7 mouse cellular contexts compared by ENCODE assay signal in the genomic region with DNA sequence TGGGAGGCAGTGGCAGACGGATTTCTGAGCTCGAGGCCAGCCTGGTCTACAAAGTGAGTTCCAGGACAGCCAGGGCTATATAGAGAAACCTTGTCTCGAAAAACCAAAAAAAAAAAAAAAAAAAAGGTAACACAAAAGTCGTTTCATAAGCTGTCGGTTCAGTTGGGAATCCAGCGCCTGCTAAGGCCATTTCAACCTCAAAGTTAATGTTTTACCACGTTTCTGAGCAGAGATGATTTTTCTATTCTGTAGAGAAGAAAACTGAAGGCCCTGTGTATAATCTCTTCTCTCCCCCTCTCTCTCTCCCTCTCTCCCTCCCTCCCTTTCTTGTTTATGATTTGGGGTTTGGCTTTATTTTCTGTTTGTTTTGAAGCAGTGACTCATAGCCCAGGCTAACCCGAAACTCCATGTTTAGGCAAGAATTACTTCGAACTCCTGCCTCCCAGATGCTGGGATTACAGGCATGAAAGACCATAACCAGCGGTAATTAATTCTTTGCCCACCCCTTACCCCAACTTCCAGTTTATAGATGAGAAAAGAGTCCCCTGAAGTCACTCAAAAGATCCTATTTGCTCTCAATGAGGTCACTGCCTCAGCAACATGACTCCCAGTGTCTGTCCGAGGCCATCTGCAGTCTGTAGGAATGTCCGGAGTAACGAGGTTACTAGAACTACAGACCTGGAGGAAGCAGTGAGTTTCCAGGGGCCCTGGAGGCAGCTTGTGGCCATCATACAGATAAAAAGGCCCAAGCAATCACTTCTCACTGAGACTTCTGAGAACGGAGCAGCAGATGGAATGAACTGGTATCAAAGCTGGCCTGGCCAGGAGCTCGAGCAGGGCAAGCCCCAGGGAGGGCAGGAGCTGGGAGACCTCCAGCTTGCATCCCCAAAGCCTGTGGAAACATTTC. TPM values are rescaled to one million over a fixed set of nuclear protein-coding genes. Genes with fewer than 3 reads are reported as not detected.
DNase-seq lines count a peak whose midpoint lies in the region; ATAC-seq and TF ChIP-seq lines count a peak whose summit lies in the region.

No protein-coding gene starts in this region.

- DNase-seq in lung, embryonic 14.5 days: no peak
- no peak for DNase-seq in lung, postnatal 25 days (ENCODE audit: low spot score)
- no peak for DNase-seq in kidney, postnatal 0 days (ENCODE audit: low spot score)
- no peak for DNase-seq in urinary bladder, postnatal 36 days (ENCODE audit: low spot score in 2 of 2)
- DNase-seq in spleen, adult 18-20 months: no peak

- 28% methylated on average over 15 of the region's 15 CpGs for WGBS in lung, embryonic 14.5 days
- WGBS in kidney, postnatal 0 days: 31% methylated on average over 15 of the region's 15 CpGs
- 24% methylated on average over 15 of the region's 15 CpGs for WGBS in small intestine, adult 2 months

- H3K4me2 ChIP-seq in lung, embryonic 14.5 days: peak overlapping the region; percentile 96
- peak overlapping the region; percentile 42 for H3K4me2 ChIP-seq in kidney, postnatal 0 days (ENCODE audit: low read length)

- TF ChIP-seq CTCF in lung, embryonic 14.5 days (IDR thresholded peaks at IDR 0.05; ENCODE audit: low read depth): no peak
- no peak for TF ChIP-seq CTCF in embryonic fibroblast, embryonic 13.5 days (IDR thresholded peaks at IDR 0.05; ENCODE audit: borderline replicate concordance, insufficient read depth, low read length)
- TF ChIP-seq CTCF in kidney, postnatal 0 days (IDR thresholded peaks at IDR 0.05; ENCODE audit: low read depth): no peak
- no peak for TF ChIP-seq CTCF in small intestine, adult 2 months (IDR thresholded peaks at IDR 0.05; ENCODE audit: extremely low read depth, insufficient read length, insufficient replicate concordance, low read depth, low read length)

- peaks cover 7% of the 10 kb centered on the region; the same call in 1 of the 2 replicates for H3K4me1 ChIP-seq in lung, embryonic 14.5 days (ENCODE audit: insufficient read depth)
- H3K4me1 ChIP-seq in embryonic fibroblast, embryonic 13.5 days (ENCODE audit: control insufficient read depth, insufficient read depth, low read length): peaks cover 4% of the 10 kb centered on the region; the same call in 1 of the 2 replicates
- H3K4me1 ChIP-seq in kidney, postnatal 0 days (replicated peaks; ENCODE audit: insufficient read depth, low read length): peaks cover 13% of the 10 kb centered on the region
- H3K4me1 ChIP-seq in small intestine, adult 2 months (ENCODE audit: control insufficient read depth, insufficient read depth, insufficient read length, low read length): peaks cover 9% of the 10 kb centered on the region; the same call in 1 of the 2 replicates

- H3K36me3 ChIP-seq in lung, embryonic 14.5 days (ENCODE audit: insufficient read depth): peaks cover 7% of the 10 kb centered on the region
- peaks cover 7% of the 10 kb centered on the region; the same call in 1 of the 2 replicates for H3K36me3 ChIP-seq in kidney, postnatal 0 days (ENCODE audit: insufficient read depth, low read length)
- peaks cover 8% of the 10 kb centered on the region for H3K36me3 ChIP-seq in small intestine, adult 2 months (ENCODE audit: control insufficient read depth, insufficient read depth, low read length)

- no peaks in the 10 kb centered on the region for H3K27me3 ChIP-seq in lung, embryonic 14.5 days (ENCODE audit: insufficient read depth, low read length)
- no peaks in the 10 kb centered on the region for H3K27me3 ChIP-seq in kidney, postnatal 0 days (ENCODE audit: insufficient read depth, low read length)
- H3K27me3 ChIP-seq in small intestine, adult 2 months (ENCODE audit: control insufficient read depth, insufficient read depth, low read length): no peaks in the 10 kb centered on the region

- H3K27ac ChIP-seq in lung, embryonic 14.5 days (ENCODE audit: low read depth): peak overlapping the region; percentile 71
- peak overlapping the region; percentile 65 for H3K27ac ChIP-seq in embryonic fibroblast, embryonic 13.5 days (ENCODE audit: insufficient read depth, low read length)
- H3K27ac ChIP-seq in kidney, postnatal 0 days: peak overlapping the region; percentile 78
- peak overlapping the region; percentile 75 for H3K27ac ChIP-seq in small intestine, adult 2 months (ENCODE audit: insufficient read depth, low read depth, low read length)

- peak overlapping the region; percentile 38 for H3K9ac ChIP-seq in lung, embryonic 14.5 days
- no peak overlapping the region for H3K9ac ChIP-seq in kidney, postnatal 0 days (ENCODE audit: low read depth, low read length)

- H3K9me3 ChIP-seq in lung, embryonic 14.5 days (ENCODE audit: low read depth, low read length): no peaks in the 10 kb centered on the region
- H3K9me3 ChIP-seq in kidney, postnatal 0 days (replicated peaks; ENCODE audit: low read length): no peaks in the 10 kb centered on the region

- TF ChIP-seq POLR2A in embryonic fibroblast, embryonic 13.5 days (IDR thresholded peaks at IDR 0.05; ENCODE audit: low read depth, low read length): no peak
- no peak for TF ChIP-seq POLR2A in small intestine, adult 2 months (IDR thresholded peaks at IDR 0.05; ENCODE audit: low read depth, low read length)

- no peak for ATAC-seq in lung, embryonic 14.5 days (ENCODE audit: insufficient read depth)
- ATAC-seq in kidney, postnatal 0 days (replicated peaks; ENCODE audit: low FRiP score, low read depth): no peak

- peak overlapping the region; percentile 80 for H3K4me3 ChIP-seq in lung, embryonic 14.5 days (ENCODE audit: low read depth, low read length)
- H3K4me3 ChIP-seq in embryonic fibroblast, embryonic 13.5 days (ENCODE audit: insufficient read depth, low read length): no peak overlapping the region
- peak overlapping the region; percentile 9; the same call in 1 of the 2 replicates for H3K4me3 ChIP-seq in kidney, postnatal 0 days (replicated peaks; ENCODE audit: low read depth, low read length)
- H3K4me3 ChIP-seq in small intestine, adult 2 months (ENCODE audit: low read depth, low read length): peak overlapping the region; percentile 50

RNA-seq across cellular contexts. Expression of a gene that starts 1.4 kb away (rescaled TPM):
- 223 and 244 TPM in 2 replicates for polyA plus RNA-seq in lung, embryonic 14.5 days (2014; fragmentation: Nextera tagmentation; extraction: Ambion mirVana)
- 164 and 174 TPM in 2 replicates for polyA plus RNA-seq in embryonic fibroblast, embryonic 13.5 days (2011; ENCODE audit: insufficient read length, low read depth, missing spikeins)
- polyA plus RNA-seq in kidney, postnatal 0 days (2015; fragmentation: Nextera tagmentation; extraction: Ambion mirVana): 352 and 383 TPM in 2 replicates
- 322 and 403 TPM in 2 replicates for polyA plus RNA-seq in small intestine, adult 2 months (2012; rRNA removed)

RNA-seq across cellular contexts. Expression of a gene that starts 15.9 kb away (rescaled TPM):
- polyA plus RNA-seq in lung, embryonic 14.5 days (2014; fragmentation: Nextera tagmentation; extraction: Ambion mirVana): 1.1 and 1.3 TPM in 2 replicates
- polyA plus RNA-seq in embryonic fibroblast, embryonic 13.5 days (2011; ENCODE audit: insufficient read length, low read depth, missing spikeins): 0.86 TPM in 1 of 2 replicates, not detected in the other
- polyA plus RNA-seq in kidney, postnatal 0 days (2015; fragmentation: Nextera tagmentation; extraction: Ambion mirVana): 7.0 and 9.2 TPM in 2 replicates
- 2.5 and 6.5 TPM in 2 replicates for polyA plus RNA-seq in small intestine, adult 2 months (2012; rRNA removed)

RNA-seq across cellular contexts. Expression of a gene that starts 21.0 kb away (rescaled TPM):
- polyA plus RNA-seq in lung, embryonic 14.5 days (2014; fragmentation: Nextera tagmentation; extraction: Ambion mirVana): 113 and 116 TPM in 2 replicates
- polyA plus RNA-seq in embryonic fibroblast, embryonic 13.5 days (2011; ENCODE audit: insufficient read length, low read depth, missing spikeins): 226 and 252 TPM in 2 replicates
- polyA plus RNA-seq in kidney, postnatal 0 days (2015; fragmentation: Nextera tagmentation; extraction: Ambion mirVana): 191 and 209 TPM in 2 replicates
- polyA plus RNA-seq in small intestine, adult 2 months (2012; rRNA removed): 76.0 and 111 TPM in 2 replicates

RNA-seq across cellular contexts. Expression of a gene that starts 38.3 kb away (rescaled TPM):
- 7.4 and 8.3 TPM in 2 replicates for polyA plus RNA-seq in lung, embryonic 14.5 days (2014; fragmentation: Nextera tagmentation; extraction: Ambion mirVana)
- 14.0 and 17.9 TPM in 2 replicates for polyA plus RNA-seq in embryonic fibroblast, embryonic 13.5 days (2011; ENCODE audit: insufficient read length, low read depth, missing spikeins)
- polyA plus RNA-seq in kidney, postnatal 0 days (2015; fragmentation: Nextera tagmentation; extraction: Ambion mirVana): 5.9 and 6.4 TPM in 2 replicates
- polyA plus RNA-seq in small intestine, adult 2 months (2012; rRNA removed): 5.4 and 5.9 TPM in 2 replicates

RNA-seq across cellular contexts. Expression of a gene that starts 43.1 kb away (rescaled TPM):
- 6.0 and 6.9 TPM in 2 replicates for polyA plus RNA-seq in lung, embryonic 14.5 days (2014; fragmentation: Nextera tagmentation; extraction: Ambion mirVana)
- polyA plus RNA-seq in embryonic fibroblast, embryonic 13.5 days (2011; ENCODE audit: insufficient read length, low read depth, missing spikeins): not detected in 2 replicates
- 7.4 and 8.0 TPM in 2 replicates for polyA plus RNA-seq in kidney, postnatal 0 days (2015; fragmentation: Nextera tagmentation; extraction: Ambion mirVana)
- not detected in 2 replicates for polyA plus RNA-seq in small intestine, adult 2 months (2012; rRNA removed)
